Mouse (Mus musculus): ENCODE data around the gene Serpine1. TPM values are rescaled to one million over a fixed set of nuclear protein-coding genes. Genes with fewer than 3 reads are reported as not detected.
"Not testable (repeated sequence)": the region's sequence is repeated elsewhere in the genome, so short reads cannot be mapped to it uniquely, and the experiment has no call there.

Gene Serpine1
- total RNA-seq (2014; fragmentation: Nextera tagmentation) (76.9 and 92.3 TPM in 2 replicates), total RNA-seq (2017) (18.6 and 20.4 TPM in 2 replicates), polyA plus RNA-seq (2012) (1.1 and 1.9 TPM in 2 replicates)

GRCm38 (mm10) chr5:137072079-137072960, at the start of gene Serpine1:
TSS of gene Serpine1 (minus strand) at chr5:137072268.
- Histone ChIP-seq H3K27me3 (ENCODE audit: insufficient read depth, low read length) (peaks cover 7% of the 10 kb centered on the region; the same call in 1 of the 2 replicates), H3K9me3 (replicated peaks) (no peaks in the 10 kb centered on the region), H3K4me3 (ENCODE audit: low read depth, low read length) (peak within 1 kb of the TSS; percentile 57; the same call in 1 of the 2 replicates), H3K36me3 (replicated peaks) (peaks cover 12% of the 10 kb centered on the region), H3K4me1 (ENCODE audit: insufficient read depth, low read depth, low read length) (peaks cover 60% of the 10 kb centered on the region)
- TF ChIP-seq CTCF (IDR thresholded peaks at IDR 0.05; ENCODE audit: low read depth, low read length) (no peak), POLR2AphosphoS5 (IDR thresholded peaks at IDR 0.05; ENCODE audit: insufficient replicate concordance, low read depth, low read length) (peak; percentile 87; the same call in 1 of the 2 replicates)
- ATAC-seq (ENCODE audit: extremely low read depth, insufficient number of reproducible peaks, low FRiP score, poor library complexity, severe bottlenecking), result peak; percentile 77
- DNase-seq (ENCODE audit: low spot score), result peak; percentile 82

GRCm38 (mm10) chr5:137121280-137121679, 49.2 kb upstream of the Serpine1 start:
- no peak for ATAC-seq (ENCODE audit: extremely low read depth, insufficient number of reproducible peaks, low FRiP score, poor library complexity, severe bottlenecking)
- TF ChIP-seq CTCF (IDR thresholded peaks at IDR 0.05; ENCODE audit: low read depth, low read length), result no peak
- TF ChIP-seq POLR2AphosphoS5 (IDR thresholded peaks at IDR 0.05; ENCODE audit: insufficient replicate concordance, low read depth, low read length), result no peak
- TF ChIP-seq TAL1 (conservative IDR thresholded peaks at IDR 0.05; ENCODE audit: low read depth, low read length), result no peak
- TF ChIP-seq GATA1 (IDR thresholded peaks at IDR 0.05; ENCODE audit: borderline replicate concordance, low read length), result no peak
- H3K9me3 ChIP-seq (replicated peaks), result no peaks in the 10 kb centered on the region

GRCm38 (mm10) chr5:137118878-137119277, 46.8 kb upstream of the Serpine1 start:
- peaks cover 76% of the 10 kb centered on the region for H3K4me1 ChIP-seq (ENCODE audit: insufficient read depth, low read depth, low read length)
- TF ChIP-seq CTCF (IDR thresholded peaks at IDR 0.05; ENCODE audit: low read depth, low read length), result no peak
- no peak for TF ChIP-seq GATA2 (IDR thresholded peaks at IDR 0.05; ENCODE audit: borderline replicate concordance, low read depth, low read length)
- TF ChIP-seq POLR2AphosphoS5 (IDR thresholded peaks at IDR 0.05; ENCODE audit: insufficient replicate concordance, low read depth, low read length), result no peak
- TF ChIP-seq GATA1 (IDR thresholded peaks at IDR 0.05; ENCODE audit: borderline replicate concordance, low read length), result no peak
- no peak for TF ChIP-seq TAL1 (conservative IDR thresholded peaks at IDR 0.05; ENCODE audit: low read depth, low read length)
- no peak for ATAC-seq (ENCODE audit: extremely low read depth, insufficient number of reproducible peaks, low FRiP score, poor library complexity, severe bottlenecking)

More at GRCm38 (mm10) chr5:137121280-137121679, 49.2 kb upstream of the Serpine1 start:
- Histone ChIP-seq H3K4me1 (ENCODE audit: insufficient read depth, low read depth, low read length) (peaks cover 57% of the 10 kb centered on the region), H3K36me3 (replicated peaks) (no peaks in the 10 kb centered on the region), H3K4me3 (ENCODE audit: low read depth, low read length) (no peak overlapping the region), H3K27me3 (ENCODE audit: insufficient read depth, low read length) (0 out of 2 replicates have a peak, but pooled peaks cover 8% of the 10 kb centered on the region)
- no peak for DNase-seq (ENCODE audit: low spot score)

GRCm38 (mm10) chr5:137117994-137118393, 45.9 kb upstream of the Serpine1 start:
- ATAC-seq (ENCODE audit: extremely low read depth, insufficient number of reproducible peaks, low FRiP score, poor library complexity, severe bottlenecking); DNase-seq (ENCODE audit: low spot score); H3K27me3 ChIP-seq (ENCODE audit: insufficient read depth, low read length); H3K4me3 ChIP-seq (ENCODE audit: low read depth, low read length): not testable (repeated sequence)
- peaks cover 23% of the 10 kb centered on the region for H3K36me3 ChIP-seq (replicated peaks)
- peaks cover 16% of the 10 kb centered on the region for H3K9me3 ChIP-seq (replicated peaks)
- peaks cover 78% of the 10 kb centered on the region for H3K4me1 ChIP-seq (ENCODE audit: insufficient read depth, low read depth, low read length)

More at GRCm38 (mm10) chr5:137118878-137119277, 46.8 kb upstream of the Serpine1 start:
- Histone ChIP-seq H3K36me3 (replicated peaks) (peaks cover 14% of the 10 kb centered on the region), H3K27me3 (ENCODE audit: insufficient read depth, low read length) (peaks cover 3% of the 10 kb centered on the region; the same call in 1 of the 2 replicates), H3K4me3 (ENCODE audit: low read depth, low read length) (no peak overlapping the region), H3K9me3 (replicated peaks) (peaks cover 7% of the 10 kb centered on the region)
- DNase-seq (ENCODE audit: low spot score), result no peak

- Histone ChIP-seq H3K27me3 (ENCODE audit: insufficient read depth, low read length) (peaks cover 3% of the 10 kb centered on the region; the same call in 1 of the 2 replicates), H3K4me3 (ENCODE audit: low read depth, low read length) (peak overlapping the region; percentile 73), H3K9me3 (replicated peaks) (peaks cover 21% of the 10 kb centered on the region), H3K36me3 (replicated peaks) (peaks cover 32% of the 10 kb centered on the region), H3K4me1 (ENCODE audit: insufficient read depth, low read depth, low read length) (peaks cover 77% of the 10 kb centered on the region)
- TF ChIP-seq GATA2 (IDR thresholded peaks at IDR 0.05; ENCODE audit: borderline replicate concordance, low read depth, low read length), result no peak
- TF ChIP-seq POLR2AphosphoS5 (IDR thresholded peaks at IDR 0.05; ENCODE audit: insufficient replicate concordance, low read depth, low read length), result no peak
- no peak for TF ChIP-seq TAL1 (conservative IDR thresholded peaks at IDR 0.05; ENCODE audit: low read depth, low read length)
- no peak for TF ChIP-seq CTCF (IDR thresholded peaks at IDR 0.05; ENCODE audit: low read depth, low read length)
- TF ChIP-seq GATA1 (IDR thresholded peaks at IDR 0.05; ENCODE audit: borderline replicate concordance, low read length), result no peak
- ATAC-seq (ENCODE audit: extremely low read depth, insufficient number of reproducible peaks, low FRiP score, poor library complexity, severe bottlenecking) (no peak), DNase-seq (ENCODE audit: low spot score) (no peak)
These were observed 44.9 kb upstream of the Serpine1 start for GRCm38 (mm10) chr5:137116987-137117386.

GRCm38 (mm10) chr5:137115866-137116847, 44.1 kb upstream of the Serpine1 start, which contains the start of gene Trim56:
TSS of gene Trim56 (minus strand) at chr5:137116209.
- H3K36me3 ChIP-seq (replicated peaks), result peaks cover 40% of the 10 kb centered on the region
- TF ChIP-seq TAL1 (conservative IDR thresholded peaks at IDR 0.05; ENCODE audit: low read depth, low read length) (peak; percentile 84), CTCF (IDR thresholded peaks at IDR 0.05; ENCODE audit: low read depth, low read length) (no peak)
- peak within 1 kb of the TSS; percentile 73 for H3K4me3 ChIP-seq (ENCODE audit: low read depth, low read length)
- peaks cover 3% of the 10 kb centered on the region; the same call in 1 of the 2 replicates for H3K27me3 ChIP-seq (ENCODE audit: insufficient read depth, low read length)
- DNase-seq (ENCODE audit: low spot score) (peak; percentile 89), ATAC-seq (ENCODE audit: extremely low read depth, insufficient number of reproducible peaks, low FRiP score, poor library complexity, severe bottlenecking) (peak; percentile 84)
- peaks cover 26% of the 10 kb centered on the region for H3K9me3 ChIP-seq (replicated peaks)
- H3K4me1 ChIP-seq (ENCODE audit: insufficient read depth, low read depth, low read length), result peaks cover 69% of the 10 kb centered on the region
